Mouse (Mus musculus) neural tube, embryonic 12.5 days (tissue): ENCODE measurements at regions not wholly inside any gene's neighbourhood (a gene's known extent, or its start where the extent isn't known, plus 50 kb on each side); places are given as distances from the start of the nearest gene placed in this dataset.

Experiments used
- ATAC-seq: fragments of 200-750 bp; cut with Nextera tagmentation; 2 replicates; pipeline ENCODE4 v1.8.0; 2017; ENCODE audit warnings: low read depth, mild to moderate bottlenecking, moderate TSS enrichment, moderate library complexity; ENCODE audit not compliant: low FRiP score
- H3K27ac ChIP-seq: fragments of 300-500 bp; sonication (generic); 2 replicates; pipeline ENCODE4 v1.5.1; 2016
- H3K27me3 ChIP-seq: fragments of 300-500 bp; sonication (generic); replicated peaks from 2 replicates; pipeline ENCODE4 v1.6.1; 2016; ENCODE audit warnings: mild to moderate bottlenecking
- H3K36me3 ChIP-seq: fragments of 300-500 bp; sonication (generic); 2 replicates; pipeline ENCODE4 v1.6.1; 2016; ENCODE audit warnings: mild to moderate bottlenecking
- H3K4me1 ChIP-seq: fragments of 300-500 bp; sonication (generic); 2 replicates; pipeline ENCODE4 v1.6.1; 2016
- H3K4me2 ChIP-seq: fragments of 300-500 bp; sonication (generic); replicated peaks from 2 replicates; pipeline ENCODE4 v1.6.1; 2016; ENCODE audit warnings: mild to moderate bottlenecking
- H3K4me3 ChIP-seq: fragments of 300-500 bp; sonication (generic); 2 replicates; pipeline ENCODE4 v1.5.1; 2016
- H3K9ac ChIP-seq: fragments of 300-500 bp; sonication (generic); 2 replicates; pipeline ENCODE4 v1.6.1; 2016; ENCODE audit warnings: mild to moderate bottlenecking
- H3K9me3 ChIP-seq: fragments of 300-500 bp; sonication (generic); 2 replicates; pipeline ENCODE4 v1.6.1; 2016; ENCODE audit warnings: mild to moderate bottlenecking
- WGBS: fragments of 180-500 bp; shearing (Covaris S2); methylation state at CpG from one replicate; pipeline ENCODE4 v1.1.7; 2016; 5-methylcytosine and 5-hydroxymethylcytosine counted together

DNA sequence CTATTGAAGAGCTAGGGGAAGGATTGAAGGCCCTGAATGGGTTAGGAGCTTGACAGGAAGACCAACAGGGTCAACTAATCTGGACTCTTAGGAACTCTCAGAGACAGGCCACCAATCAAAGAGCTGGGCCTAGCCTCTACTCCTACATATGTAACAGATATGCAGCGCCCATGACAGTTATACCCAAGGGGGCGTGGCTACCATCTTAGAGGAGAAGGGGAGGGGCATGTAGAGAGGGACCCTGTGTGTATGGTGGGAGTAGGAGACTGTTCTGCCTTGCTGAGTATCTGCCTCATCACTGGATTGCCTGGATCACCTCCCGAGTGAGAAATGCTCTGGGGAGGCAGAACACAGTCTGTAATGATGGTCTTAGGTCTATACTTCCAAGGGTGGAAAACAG lies 1701.5 kb upstream of the Pcdh20 start:
- H3K9ac ChIP-seq, result no peak overlapping the region
- 86% methylated on average over 3 of the region's 3 CpGs for WGBS
- ATAC-seq, result no peak

More for the DNA sequence above, 1701.5 kb upstream of the Pcdh20 start:
- Histone ChIP-seq H3K4me1 (no peaks in the 10 kb centered on the region), H3K36me3 (no peaks in the 10 kb centered on the region), H3K4me3 (no peak overlapping the region), H3K9me3 (no peaks in the 10 kb centered on the region), H3K27me3 (no peaks in the 10 kb centered on the region), H3K27ac (no peak overlapping the region), H3K4me2 (no peak overlapping the region)
